Comparison of ENCODE assay signal across 21 mouse cellular contexts in genomic region chr6:90778841-90779240, GRCm38 (mm10).
DNase-seq lines count a peak whose midpoint lies in the region; ATAC-seq lines count a peak whose summit lies in the region.
"Had no signal": no experiment of that assay in that cellular context is flagged by ENCODE, and none has a peak within 500 bp of the region (broad histone marks: within the 10 kb centered on the region; RNA-seq: fewer than 3 reads in every experiment).

No protein-coding gene starts in this region.

- no peak for DNase-seq in hindbrain, embryonic 10.5 days (ENCODE audit: low spot score)
- no peak for DNase-seq in hindbrain, embryonic 11.5 days (ENCODE audit: low spot score)
- DNase-seq in Muller cell, postnatal 12 days (ENCODE audit: inconsistent ontology term) = peak; percentile 49
- DNase-seq in midbrain, embryonic 14.5 days = no peak
- no peak for DNase-seq in gastrocnemius, adult 18-20 months (ENCODE audit: low spot score)
- no peak for DNase-seq in kidney, postnatal 4 days
- no peak for DNase-seq in embryo, embryonic 10 days (ENCODE audit: low spot score)
- DNase-seq: adrenal gland, postnatal 36 days; cerebellum, adult 8-10 months; kidney, adult 2 months; kidney, postnatal 14 days; layer of hippocampus, adult 9-11 months; liver, postnatal 0 days; lung, postnatal 10 days; thymus, postnatal 14 days had no signal

- WGBS in hindbrain, embryonic 10.5 days = 82% methylated on average over 6 of the region's 6 CpGs
- 83% methylated on average over 6 of the region's 6 CpGs for WGBS in hindbrain, embryonic 11.5 days
- WGBS in hindbrain, embryonic 12.5 days = 72% methylated on average over 6 of the region's 6 CpGs
- 70% methylated on average over 6 of the region's 6 CpGs for WGBS in midbrain, embryonic 14.5 days

- peaks cover 34% of the 10 kb centered on the region for H3K36me3 ChIP-seq in hindbrain, embryonic 10.5 days
- no peaks in the 10 kb centered on the region for H3K36me3 ChIP-seq in hindbrain, embryonic 11.5 days (ENCODE audit: control insufficient read depth, insufficient read depth, low read length)
- no peaks in the 10 kb centered on the region for H3K36me3 ChIP-seq in hindbrain, embryonic 12.5 days
- no peaks in the 10 kb centered on the region for H3K36me3 ChIP-seq in midbrain, embryonic 14.5 days (ENCODE audit: control insufficient read depth, insufficient read depth, low read length)
- H3K36me3 ChIP-seq: G1E; limb, embryonic 10.5 days had no signal

- no peaks in the 10 kb centered on the region for H3K9me3 ChIP-seq in hindbrain, embryonic 10.5 days
- H3K9me3 ChIP-seq in hindbrain, embryonic 11.5 days (ENCODE audit: control insufficient read depth, low read length) = no peaks in the 10 kb centered on the region
- H3K9me3 ChIP-seq in hindbrain, embryonic 12.5 days (replicated peaks) = no peaks in the 10 kb centered on the region
- no peaks in the 10 kb centered on the region for H3K9me3 ChIP-seq in midbrain, embryonic 14.5 days (ENCODE audit: control insufficient read depth, low read length)
- H3K9me3 ChIP-seq: G1E; limb, embryonic 10.5 days had no signal

- H3K9ac ChIP-seq in hindbrain, embryonic 11.5 days (ENCODE audit: low read depth, low read length) = no peak overlapping the region
- H3K9ac ChIP-seq in hindbrain, embryonic 12.5 days = no peak overlapping the region
- H3K9ac ChIP-seq in midbrain, embryonic 14.5 days (replicated peaks; ENCODE audit: low read length) = 0 out of 2 replicates have a peak overlapping the region, but pooled peaks have one; percentile 10
- H3K9ac ChIP-seq: liver, postnatal 0 days had no signal

- ATAC-seq in hindbrain, embryonic 11.5 days (ENCODE audit: low FRiP score) = no peak
- ATAC-seq in hindbrain, embryonic 12.5 days (ENCODE audit: low FRiP score) = no peak
- ATAC-seq in midbrain, embryonic 14.5 days (ENCODE audit: low FRiP score, low TSS enrichment) = no peak
- ATAC-seq: liver, postnatal 0 days had no signal

- H3K4me1 ChIP-seq in hindbrain, embryonic 10.5 days (replicated peaks) = peaks cover 58% of the 10 kb centered on the region
- H3K4me1 ChIP-seq in hindbrain, embryonic 11.5 days (replicated peaks; ENCODE audit: control insufficient read depth, insufficient read depth, low read length) = peaks cover 15% of the 10 kb centered on the region
- H3K4me1 ChIP-seq in hindbrain, embryonic 12.5 days = peaks cover 56% of the 10 kb centered on the region
- peaks cover 52% of the 10 kb centered on the region for H3K4me1 ChIP-seq in midbrain, embryonic 14.5 days (ENCODE audit: control insufficient read depth, insufficient read depth, low read length)

- H3K27ac ChIP-seq in hindbrain, embryonic 10.5 days = peak overlapping the region; percentile 99; the same call in 1 of the 2 replicates
- H3K27ac ChIP-seq in hindbrain, embryonic 11.5 days (ENCODE audit: low read depth, low read length) = no peak overlapping the region
- no peak overlapping the region for H3K27ac ChIP-seq in hindbrain, embryonic 12.5 days
- H3K27ac ChIP-seq in midbrain, embryonic 14.5 days (replicated peaks; ENCODE audit: low read depth, low read length) = no peak overlapping the region
- H3K27ac ChIP-seq: left cerebral cortex, adult 2 months; limb, embryonic 10.5 days had no signal

- H3K27me3 ChIP-seq in hindbrain, embryonic 10.5 days (ENCODE audit: insufficient read depth, poor library complexity, severe bottlenecking) = no peaks in the 10 kb centered on the region
- no peaks in the 10 kb centered on the region for H3K27me3 ChIP-seq in hindbrain, embryonic 11.5 days (ENCODE audit: control insufficient read depth, insufficient read depth, low read length)
- H3K27me3 ChIP-seq in hindbrain, embryonic 12.5 days = no peaks in the 10 kb centered on the region
- no peaks in the 10 kb centered on the region for H3K27me3 ChIP-seq in midbrain, embryonic 14.5 days (ENCODE audit: control insufficient read depth, insufficient read depth, low read length)

- H3K4me3 ChIP-seq in hindbrain, embryonic 10.5 days = 0 out of 2 replicates have a peak overlapping the region, but pooled peaks have one; percentile 13
- H3K4me3 ChIP-seq in hindbrain, embryonic 11.5 days (ENCODE audit: low read depth, low read length) = no peak overlapping the region
- H3K4me3 ChIP-seq in hindbrain, embryonic 12.5 days = no peak overlapping the region
- H3K4me3 ChIP-seq in midbrain, embryonic 14.5 days (replicated peaks; ENCODE audit: low read depth, low read length) = no peak overlapping the region
- H3K4me3 ChIP-seq: left cerebral cortex, adult 2 months; limb, embryonic 10.5 days; megakaryocyte, embryonic 14.5 days; myocyte had no signal

- H3K4me2 ChIP-seq in hindbrain, embryonic 11.5 days (replicated peaks; ENCODE audit: low read depth, low read length) = no peak overlapping the region
- H3K4me2 ChIP-seq in hindbrain, embryonic 12.5 days (replicated peaks) = peak overlapping the region; percentile 60
- peak overlapping the region; percentile 64 for H3K4me2 ChIP-seq in midbrain, embryonic 14.5 days (ENCODE audit: low read length)
